Mouse (Mus musculus) myocyte (in vitro differentiated cells): ENCODE results near the gene Pwp2. TPM values are rescaled to one million over a fixed set of nuclear protein-coding genes. Genes with fewer than 3 reads are reported as not detected.
A peak's percentile ranks its signal among the peaks of the same experiment; 100 is the strongest.

Source experiments
- H3K27me3 ChIP-seq: one replicate; pipeline ENCODE4 v1.6.1; 2011; ENCODE audit not compliant: control insufficient read depth, insufficient read depth, insufficient read length
- H3K36me3 ChIP-seq: one replicate; pipeline ENCODE4 v1.6.1; 2011; ENCODE audit not compliant: control insufficient read depth, insufficient read depth
- H3K4me2 ChIP-seq: one replicate; pipeline ENCODE4 v1.6.1; 2011; ENCODE audit warnings: low read depth, control low read depth
- H3K4me3 ChIP-seq: one replicate; pipeline ENCODE4 v1.5.1; 2011; ENCODE audit warnings: mild to moderate bottlenecking, control low read depth, moderate library complexity
- H3K79me2 ChIP-seq: one replicate; pipeline ENCODE4 v1.6.1; 2011; ENCODE audit not compliant: control insufficient read depth, insufficient read depth
- H3ac ChIP-seq: one replicate; pipeline ENCODE4 v1.6.1; 2011; ENCODE audit not compliant: control insufficient read depth, insufficient read length
- CEBPB ChIP-seq: IDR thresholded peaks from 2 replicates; pipeline ENCODE4 v1.6.1; 2011; ENCODE audit warnings: mild to moderate bottlenecking, moderate library complexity; ENCODE audit not compliant: poor library complexity, insufficient read depth, severe bottlenecking
- E2F4 ChIP-seq: IDR thresholded peaks from one replicate; pipeline ENCODE4 v1.6.1; 2011; ENCODE audit warnings: mild to moderate bottlenecking, control low read depth, moderate library complexity; ENCODE audit not compliant: insufficient read depth
- MAX ChIP-seq: IDR thresholded peaks from one replicate; pipeline ENCODE4 v1.6.1; 2011; ENCODE audit warnings: low read depth, mild to moderate bottlenecking, control low read depth
- MYOD1 ChIP-seq, 3 experiments: IDR thresholded peaks; one replicate each; pipeline ENCODE4 v1.6.1; 2011; ENCODE audit warnings: control low read depth in 2 of 3, low read depth in 2 of 3, mild to moderate bottlenecking in 2 of 3, moderate library complexity in 1 of 3; ENCODE audit not compliant: insufficient read length in 2 of 3, control insufficient read depth in 1 of 3
- MYOG ChIP-seq, 3 experiments: IDR thresholded peaks; one replicate each; pipeline ENCODE4 v1.6.1; 2011; ENCODE audit warnings: control low read depth in 2 of 3, low read depth in 2 of 3, mild to moderate bottlenecking in 2 of 3; ENCODE audit not compliant: insufficient read length in 2 of 3, control insufficient read depth in 1 of 3, insufficient read depth in 1 of 3
- POLR2A ChIP-seq: IDR thresholded peaks from one replicate; pipeline ENCODE4 v1.6.1; 2011; ENCODE audit warnings: low read depth, mild to moderate bottlenecking, control low read depth, moderate library complexity; ENCODE audit not compliant: insufficient read length
- POLR2AphosphoS2 ChIP-seq: IDR thresholded peaks from one replicate; pipeline ENCODE4 v1.6.1; 2011; ENCODE audit warnings: low read depth, control low read depth; ENCODE audit not compliant: insufficient read length
- REST ChIP-seq: IDR thresholded peaks from one replicate; pipeline ENCODE4 v1.6.1; 2011; ENCODE audit warnings: mild to moderate bottlenecking, control low read depth, moderate library complexity; ENCODE audit not compliant: insufficient read depth, insufficient read length
- SRF ChIP-seq: IDR thresholded peaks from one replicate; pipeline ENCODE4 v1.6.1; 2011; ENCODE audit warnings: low read depth; ENCODE audit not compliant: control insufficient read depth, insufficient read length
- TCF12 ChIP-seq: IDR thresholded peaks from one replicate; pipeline ENCODE4 v1.6.1; 2011; ENCODE audit warnings: mild to moderate bottlenecking, control low read depth; ENCODE audit not compliant: poor library complexity, insufficient read depth, severe bottlenecking
- TCF3 ChIP-seq: IDR thresholded peaks from one replicate; pipeline ENCODE4 v1.6.1; 2011; ENCODE audit warnings: low read depth, control low read depth; ENCODE audit not compliant: insufficient read length
- USF1 ChIP-seq: IDR thresholded peaks from one replicate; pipeline ENCODE4 v1.6.1; 2011; ENCODE audit warnings: low read depth, mild to moderate bottlenecking, control low read depth, moderate library complexity
- polyA plus RNA-seq: library from polyadenylated mRNA; unstranded; fragments of >200 nt; fragmentation: generic; extraction: Trizol; gene quantifications from one replicate; pipeline ENCODE4 v1.2.1, GENCODE M21; 2012; ENCODE audit warnings: missing spikeins

The Pwp2 gene
- polyA plus RNA-seq, 1 experiment = 22.1 TPM

- Histone ChIP-seq H3K27me3 (peaks cover 12% of the 10 kb centered on the region), H3K36me3 (no peaks in the 10 kb centered on the region), H3ac (no peak overlapping the region), H3K4me2 (no peak overlapping the region), H3K79me2 (no peaks in the 10 kb centered on the region), H3K4me3 (no peak overlapping the region)
- TF ChIP-seq CEBPB (no peak), TCF3 (no peak), USF1 (no peak), POLR2A (no peak), POLR2AphosphoS2 (no peak), TCF12 (no peak)
Observed at GRCm38 (mm10) chr10:78140251-78140600, 44.7 kb downstream of the Pwp2 start.

GRCm38 (mm10) chr10:78139572-78140250 lies 45.2 kb downstream of the Pwp2 start:
- H3K4me3 ChIP-seq = no peak overlapping the region
- peaks cover 9% of the 10 kb centered on the region for H3K27me3 ChIP-seq
- TF ChIP-seq USF1 (no peak), TCF12 (no peak), SRF (no peak), MAX (no peak), TCF3 (no peak), REST (no peak), POLR2A (no peak), POLR2AphosphoS2 (no peak), MYOG (IDR thresholded peaks at IDR 0.05; ENCODE audit: control insufficient read depth in 1 of 3, insufficient read depth in 1 of 3, insufficient read length in 2 of 3, low read depth in 2 of 3) (no peak), MYOD1 (IDR thresholded peaks at IDR 0.05; ENCODE audit: control insufficient read depth in 1 of 3, insufficient read length in 2 of 3, low read depth in 2 of 3) (no peak), CEBPB (no peak), E2F4 (no peak)
- no peaks in the 10 kb centered on the region for H3K36me3 ChIP-seq
- H3K79me2 ChIP-seq = no peaks in the 10 kb centered on the region
- no peak overlapping the region for H3ac ChIP-seq
- H3K4me2 ChIP-seq = no peak overlapping the region

GRCm38 (mm10) chr10:78138812-78139523 lies 46.0 kb downstream of the Pwp2 start:
- TF ChIP-seq SRF (no peak), POLR2A (no peak), MYOD1 (IDR thresholded peaks at IDR 0.05; ENCODE audit: control insufficient read depth in 1 of 3, insufficient read length in 2 of 3, low read depth in 2 of 3) (no peak), TCF12 (no peak)
- Histone ChIP-seq H3K4me3 (no peak overlapping the region), H3K79me2 (no peaks in the 10 kb centered on the region), H3K27me3 (peaks cover 2% of the 10 kb centered on the region), H3K4me2 (no peak overlapping the region), H3ac (no peak overlapping the region), H3K36me3 (no peaks in the 10 kb centered on the region)

DNA sequence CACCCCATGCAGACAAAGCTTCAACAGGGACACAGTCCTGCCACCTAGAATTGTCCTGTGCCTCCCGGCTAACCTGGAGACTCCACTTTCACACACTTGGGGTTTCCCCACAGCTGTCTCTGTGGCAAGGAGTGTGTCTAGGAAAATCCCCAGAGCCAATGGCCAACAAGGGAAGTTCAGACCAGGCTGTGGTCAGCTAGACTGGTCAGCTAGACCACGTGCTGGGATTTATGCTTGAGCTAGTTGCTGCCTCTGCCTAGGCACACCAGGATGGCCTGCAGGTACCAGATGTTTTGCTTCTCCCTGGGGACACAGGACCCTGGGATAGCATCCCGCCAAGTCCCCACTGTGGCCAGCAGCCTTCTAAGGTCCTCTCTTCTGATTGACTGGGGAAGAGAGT lies 47.8 kb downstream of the Pwp2 start:
- H3ac ChIP-seq = no peak overlapping the region
- TF ChIP-seq MYOG (IDR thresholded peaks at IDR 0.05; ENCODE audit: control insufficient read depth in 1 of 3, insufficient read depth in 1 of 3, insufficient read length in 2 of 3, low read depth in 2 of 3) (peak in 1 of 3 experiments; percentile 45), MYOD1 (IDR thresholded peaks at IDR 0.05; ENCODE audit: control insufficient read depth in 1 of 3, insufficient read length in 2 of 3, low read depth in 2 of 3) (no peak), TCF3 (no peak), REST (no peak), USF1 (peak; percentile 43), CEBPB (no peak)
- H3K27me3 ChIP-seq = no peaks in the 10 kb centered on the region
- H3K36me3 ChIP-seq = no peaks in the 10 kb centered on the region
- no peak overlapping the region for H3K4me2 ChIP-seq
- H3K79me2 ChIP-seq = no peaks in the 10 kb centered on the region
- H3K4me3 ChIP-seq = no peak overlapping the region

DNA sequence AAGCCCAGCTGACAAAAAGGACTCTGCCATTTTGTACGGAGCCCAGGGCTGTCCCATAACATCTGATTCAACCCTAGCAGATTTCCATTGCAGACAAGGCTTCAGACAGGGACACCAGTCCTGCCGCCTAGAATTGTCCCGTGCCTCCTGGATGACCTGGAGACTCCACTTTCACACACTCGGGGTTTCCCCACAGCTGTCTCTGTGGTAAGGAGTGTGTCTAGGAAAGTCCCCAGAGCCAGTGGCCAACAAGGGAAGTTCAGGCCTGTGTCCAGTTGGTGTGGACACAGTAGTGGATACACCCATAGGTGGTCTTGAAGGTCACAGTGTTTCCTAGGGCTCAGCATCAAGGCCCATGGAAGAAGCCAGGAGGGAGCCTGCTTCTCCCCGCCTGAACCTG lies 49.0 kb downstream of the Pwp2 start:
- Histone ChIP-seq H3K79me2 (no peaks in the 10 kb centered on the region), H3ac (no peak overlapping the region)
- TF ChIP-seq TCF12 = no peak
- peak in 1 of 3 experiments; percentile 73 for TF ChIP-seq MYOG (IDR thresholded peaks at IDR 0.05; ENCODE audit: control insufficient read depth in 1 of 3, insufficient read depth in 1 of 3, insufficient read length in 2 of 3, low read depth in 2 of 3)

More for the DNA sequence above, 49.0 kb downstream of the Pwp2 start:
- Histone ChIP-seq H3K36me3 (no peaks in the 10 kb centered on the region), H3K4me3 (no peak overlapping the region), H3K27me3 (no peaks in the 10 kb centered on the region), H3K4me2 (no peak overlapping the region)
